ENCODE assay signal across 9 mouse cellular contexts in the genomic region with DNA sequence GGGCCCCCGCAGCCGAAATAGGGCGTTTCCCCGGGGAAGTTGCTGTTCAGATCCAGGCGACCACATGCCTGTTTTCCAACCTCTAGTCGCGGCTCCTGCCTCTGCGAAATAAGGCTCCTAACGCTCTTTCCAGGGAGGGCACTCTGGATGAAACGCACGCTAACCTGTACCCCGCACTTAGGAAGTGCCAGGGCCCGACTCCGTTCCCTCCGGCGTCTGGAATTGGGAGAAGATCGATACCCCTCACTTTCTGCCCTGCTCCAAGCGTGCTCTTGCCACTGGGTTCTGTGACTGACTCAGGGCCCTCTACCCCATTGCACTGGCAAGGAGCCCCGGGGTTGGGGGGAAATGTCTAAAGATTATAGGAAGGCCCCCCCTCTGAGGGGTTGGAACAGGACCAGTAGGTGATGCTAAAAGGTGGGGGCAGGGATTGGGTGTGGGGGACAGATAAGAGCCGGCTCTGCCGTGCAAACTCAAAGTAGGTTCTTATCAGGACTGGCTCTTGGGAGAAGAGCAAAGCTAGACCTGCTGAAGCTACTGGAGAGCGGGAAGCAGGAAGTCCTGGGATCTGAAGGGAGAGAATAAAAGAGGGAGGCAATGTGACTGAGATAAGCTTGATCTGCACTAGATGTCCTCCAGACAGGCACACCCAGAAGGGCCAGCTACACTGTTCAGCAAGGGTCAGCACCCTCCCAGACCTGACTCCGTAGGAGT. TPM values are rescaled to one million over a fixed set of nuclear protein-coding genes. Genes with fewer than 3 reads are reported as not detected.
DNase-seq lines count a peak whose midpoint lies in the region; ATAC-seq and TF ChIP-seq lines count a peak whose summit lies in the region.
"Had no signal": no experiment of that assay in that cellular context is flagged by ENCODE, and none has a peak within 500 bp of the region (broad histone marks: within the 10 kb centered on the region; RNA-seq: fewer than 3 reads in every experiment).

No protein-coding gene starts in this region.

- no peak for TF ChIP-seq POLR2A in ES-Bruce4 (IDR thresholded peaks at IDR 0.05; ENCODE audit: insufficient read depth, low read length)

- peak overlapping the region; percentile 98 for H3K9ac ChIP-seq in ES-Bruce4 (ENCODE audit: low read depth, poor library complexity, severe bottlenecking)
- peak overlapping the region; percentile 48 for H3K9ac ChIP-seq in kidney, embryonic 15.5 days

- H3K36me3 ChIP-seq in ES-Bruce4 (ENCODE audit: control insufficient read depth, insufficient read depth, low read length, poor library complexity, severe bottlenecking): peaks cover 16% of the 10 kb centered on the region
- no peaks in the 10 kb centered on the region for H3K36me3 ChIP-seq in kidney, embryonic 15.5 days

- peak; percentile 20 for DNase-seq in kidney, adult 18-20 months
- DNase-seq in kidney, postnatal 36 days: no peak
- DNase-seq in cerebellum, adult 9-11 months: peak; percentile 82
- peak; percentile 29 to 51 for DNase-seq in heart, adult 18-20 months
- DNase-seq in lung, postnatal 36 days: peak; percentile 17
- peak; percentile 34 to 39 for DNase-seq in spleen, postnatal 10 days (ENCODE audit: low spot score in 2 of 2)

- H3K27me3 ChIP-seq in ES-Bruce4 (ENCODE audit: control insufficient read depth, insufficient read depth, low read length, poor library complexity, severe bottlenecking): no peaks in the 10 kb centered on the region
- H3K27me3 ChIP-seq in kidney, embryonic 15.5 days: peaks cover 20% of the 10 kb centered on the region; the same call in 1 of the 2 replicates
- H3K27me3 ChIP-seq: Patski had no signal

- WGBS in kidney, embryonic 15.5 days: 1% methylated on average over 23 of the region's 23 CpGs

- no peak for TF ChIP-seq EP300 in ES-Bruce4 (IDR thresholded peaks at IDR 0.05; ENCODE audit: insufficient read depth, low read depth, low read length)

- no peak for TF ChIP-seq CTCF in ES-Bruce4 (IDR thresholded peaks at IDR 0.05; ENCODE audit: low read depth, low read length)

- peaks cover 6% of the 10 kb centered on the region for H3K4me1 ChIP-seq in ES-Bruce4 (ENCODE audit: control insufficient read depth, insufficient read depth, low read length)
- H3K4me1 ChIP-seq in kidney, embryonic 15.5 days: peaks cover 28% of the 10 kb centered on the region

- ATAC-seq in kidney, embryonic 15.5 days (replicated peaks; ENCODE audit: low FRiP score): peak; percentile 5

- peak overlapping the region; percentile 78 for H3K4me3 ChIP-seq in ES-Bruce4 (ENCODE audit: low read depth, low read length)
- H3K4me3 ChIP-seq in kidney, embryonic 15.5 days (replicated peaks): peak overlapping the region; percentile 78

- no peaks in the 10 kb centered on the region for H3K9me3 ChIP-seq in ES-Bruce4 (replicated peaks; ENCODE audit: control insufficient read depth, insufficient read depth, low read length, poor library complexity, severe bottlenecking)
- no peaks in the 10 kb centered on the region for H3K9me3 ChIP-seq in kidney, embryonic 15.5 days (replicated peaks)

- peak overlapping the region; percentile 89 for H3K4me2 ChIP-seq in kidney, embryonic 15.5 days

- peak overlapping the region; percentile 74 for H3K27ac ChIP-seq in ES-Bruce4 (ENCODE audit: insufficient read depth, low read length)
- peak overlapping the region; percentile 54 for H3K27ac ChIP-seq in kidney, embryonic 15.5 days

RNA-seq across cellular contexts. Expression of a gene that starts 0.9 kb away (rescaled TPM):
- 124 and 129 TPM in 2 replicates for polyA plus RNA-seq in ES-Bruce4 (2011; ENCODE audit: insufficient read depth, insufficient read length, low read depth, missing spikeins)
- total RNA-seq in heart, adult 18-20 months (2021): 10 to 100 TPM; 11.2 to 16.0 TPM
- polyA plus RNA-seq in kidney, embryonic 15.5 days (2015; fragmentation: Nextera tagmentation; extraction: Ambion mirVana): 20.3 and 21.3 TPM in 2 replicates

Comparison
In these comparisons a context has a peak if more than half of its experiments do, and no peak if none do; other contexts are left out.
1. DNase-seq: peak in kidney, adult 18-20 months (single experiment), cerebellum, adult 9-11 months (single experiment), heart, adult 18-20 months (2 of 2), lung, postnatal 36 days (single experiment) and spleen, postnatal 10 days (2 of 2); none in kidney, postnatal 36 days (0 of 2).